ENCODE assay signal across 8 mouse cellular contexts in genomic region chr2:78869721-78870442, GRCm38 (mm10). TPM values are rescaled to one million over a fixed set of nuclear protein-coding genes. Genes with fewer than 3 reads are reported as not detected.
DNase-seq lines count a peak whose midpoint lies in the region; ATAC-seq lines count a peak whose summit lies in the region.

No protein-coding gene starts in this region.

- H3K27me3 ChIP-seq in forebrain, embryonic 12.5 days, result no peaks in the 10 kb centered on the region
- H3K27me3 ChIP-seq in hindbrain, embryonic 15.5 days, result no peaks in the 10 kb centered on the region
- H3K27me3 ChIP-seq in liver, embryonic 12.5 days (replicated peaks), result no peaks in the 10 kb centered on the region

- peak overlapping the region; percentile 98 for H3K9ac ChIP-seq in forebrain, embryonic 12.5 days
- peak overlapping the region; percentile 96 for H3K9ac ChIP-seq in hindbrain, embryonic 15.5 days
- H3K9ac ChIP-seq in liver, embryonic 12.5 days, result peak overlapping the region; percentile 100

- ATAC-seq in forebrain, embryonic 12.5 days (ENCODE audit: low FRiP score), result no peak
- no peak for ATAC-seq in hindbrain, embryonic 15.5 days (ENCODE audit: low FRiP score, low read depth)
- no peak for ATAC-seq in liver, embryonic 12.5 days

- peak; percentile 41 for DNase-seq in retina, embryonic 14.5 days (ENCODE audit: low spot score)
- DNase-seq in retina, postnatal 1 day, result no peak
- DNase-seq in brain, adult 2 months (ENCODE audit: low read depth, low spot score), result peak; percentile 56
- peak; percentile 46 for DNase-seq in neural tube, embryonic 10.5 days (ENCODE audit: extremely low spot score, low spot score)
- peak; percentile 57 for DNase-seq in thymus, postnatal 4 days

- no peaks in the 10 kb centered on the region for H3K9me3 ChIP-seq in forebrain, embryonic 12.5 days
- H3K9me3 ChIP-seq in hindbrain, embryonic 15.5 days, result no peaks in the 10 kb centered on the region
- H3K9me3 ChIP-seq in liver, embryonic 12.5 days (replicated peaks), result no peaks in the 10 kb centered on the region

- 2% methylated on average over 35 of the region's 35 CpGs for WGBS in forebrain, embryonic 12.5 days
- WGBS in hindbrain, embryonic 15.5 days, result under 1% methylated on average over 35 of the region's 35 CpGs
- 4% methylated on average over 35 of the region's 35 CpGs for WGBS in liver, embryonic 12.5 days (ENCODE audit: insufficient replicate concordance)

- peak overlapping the region; percentile 84 for H3K4me3 ChIP-seq in forebrain, embryonic 12.5 days (replicated peaks)
- peak overlapping the region; percentile 66 for H3K4me3 ChIP-seq in hindbrain, embryonic 15.5 days
- H3K4me3 ChIP-seq in liver, embryonic 12.5 days, result peak overlapping the region; percentile 99

- peak overlapping the region; percentile 99 for H3K27ac ChIP-seq in forebrain, embryonic 12.5 days
- peak overlapping the region; percentile 98 for H3K27ac ChIP-seq in hindbrain, embryonic 15.5 days (replicated peaks)
- H3K27ac ChIP-seq in liver, embryonic 12.5 days, result peak overlapping the region; percentile 97

- peaks cover 6% of the 10 kb centered on the region for H3K36me3 ChIP-seq in forebrain, embryonic 12.5 days (replicated peaks)
- no peaks in the 10 kb centered on the region for H3K36me3 ChIP-seq in hindbrain, embryonic 15.5 days
- H3K36me3 ChIP-seq in liver, embryonic 12.5 days, result peaks cover 30% of the 10 kb centered on the region

- H3K4me2 ChIP-seq in forebrain, embryonic 12.5 days, result peak overlapping the region; percentile 64
- peak overlapping the region; percentile 79 for H3K4me2 ChIP-seq in hindbrain, embryonic 15.5 days
- H3K4me2 ChIP-seq in liver, embryonic 12.5 days, result peak overlapping the region; percentile 86

- H3K4me1 ChIP-seq in forebrain, embryonic 12.5 days, result peaks cover 29% of the 10 kb centered on the region
- peaks cover 38% of the 10 kb centered on the region for H3K4me1 ChIP-seq in hindbrain, embryonic 15.5 days (replicated peaks)
- peaks cover 50% of the 10 kb centered on the region for H3K4me1 ChIP-seq in liver, embryonic 12.5 days

RNA-seq across cellular contexts. Expression of gene Ube2e3, which starts 2.0 kb away (rescaled TPM):
- 243 and 249 TPM in 2 replicates for polyA plus RNA-seq in forebrain, embryonic 12.5 days (2016; fragmentation: Nextera tagmentation; extraction: Ambion mirVana)
- 272 and 278 TPM in 2 replicates for polyA plus RNA-seq in hindbrain, embryonic 15.5 days (2015; fragmentation: Nextera tagmentation; extraction: Ambion mirVana)
- 107 and 109 TPM in 2 replicates for polyA plus RNA-seq in liver, embryonic 12.5 days (2016; fragmentation: Nextera tagmentation; extraction: Ambion mirVana)
